Mouse (Mus musculus) embryonic facial prominence, embryonic 14.5 days (tissue): ENCODE measurements around the gene Clcf1. TPM values are rescaled to one million over a fixed set of nuclear protein-coding genes. Genes with fewer than 3 reads are reported as not detected.
"Not testable (repeated sequence)": the region's sequence is repeated elsewhere in the genome, so short reads cannot be mapped to it uniquely, and the experiment has no call there.

Source experiments
- ATAC-seq: fragments of 200-750 bp; cut with Nextera tagmentation; 2 replicates; pipeline ENCODE4 v1.8.0; 2017; ENCODE audit warnings: low read depth, moderate number of reproducible peaks, moderate TSS enrichment
- DNase-seq: peaks from one replicate; pipeline ENCODE4 v3.0.0-alpha.2; 2015; ENCODE audit warnings: low spot score
- H3K27ac ChIP-seq: fragments of 300-500 bp; sonication (generic); replicated peaks from 2 replicates; pipeline ENCODE4 v1.5.1; 2014; ENCODE audit warnings: low read depth, mild to moderate bottlenecking, low read length, moderate library complexity
- H3K27me3 ChIP-seq: fragments of 300-500 bp; sonication (generic); replicated peaks from 2 replicates; pipeline ENCODE4 v1.6.1; 2014; ENCODE audit warnings: low read length; ENCODE audit not compliant: control insufficient read depth, insufficient read depth
- H3K36me3 ChIP-seq: fragments of 300-500 bp; sonication (generic); 2 replicates; pipeline ENCODE4 v1.6.1; 2014; ENCODE audit warnings: low read length, mixed read lengths; ENCODE audit not compliant: control insufficient read depth, insufficient read depth
- H3K4me1 ChIP-seq: fragments of 300-500 bp; sonication (generic); 2 replicates; pipeline ENCODE4 v1.6.1; 2014; ENCODE audit warnings: antibody characterized with exemption, low read length; ENCODE audit not compliant: control insufficient read depth, insufficient read depth
- H3K4me2 ChIP-seq: fragments of 300-500 bp; sonication (generic); 2 replicates; pipeline ENCODE4 v1.6.1; 2014; ENCODE audit warnings: low read depth, mild to moderate bottlenecking, low read length, moderate library complexity, mixed read lengths
- H3K4me3 ChIP-seq: fragments of 300-500 bp; sonication (generic); 2 replicates; pipeline ENCODE4 v1.5.1; 2014; ENCODE audit warnings: low read depth, mild to moderate bottlenecking, low read length
- H3K9ac ChIP-seq: fragments of 300-500 bp; sonication (generic); 2 replicates; pipeline ENCODE4 v1.6.1; 2014; ENCODE audit warnings: low read depth, mild to moderate bottlenecking, low read length, moderate library complexity, mixed read lengths
- H3K9me3 ChIP-seq: fragments of 300-500 bp; sonication (generic); 2 replicates; pipeline ENCODE4 v1.6.1; 2016; ENCODE audit warnings: low read length; ENCODE audit not compliant: control insufficient read depth
- WGBS: fragments of 180-500 bp; shearing (Covaris S2); extraction: QIAGEN DNeasy Blood & Tissue Kit; methylation state at CpG from one replicate; pipeline ENCODE4 v1.1.7; 2014; 5-methylcytosine and 5-hydroxymethylcytosine counted together
- polyA plus RNA-seq: library from polyadenylated mRNA; unstranded; fragments of >200 nt; fragmentation: Nextera tagmentation; extraction: Ambion mirVana; gene quantifications from 2 replicates; pipeline ENCODE4 v1.2.1, GENCODE M21; 2014

Clcf1 gene
- polyA plus RNA-seq, 1 experiment from 2014 or later = 6.0 TPM

GRCm38 (mm10) chr19:4240247-4240668 lies 26.2 kb downstream of the Clcf1 start:
- no peak for ATAC-seq
- Histone ChIP-seq H3K9me3 (no peaks in the 10 kb centered on the region), H3K4me3 (no peak overlapping the region), H3K27ac (no peak overlapping the region), H3K4me2 (no peak overlapping the region), H3K9ac (no peak overlapping the region), H3K4me1 (no peaks in the 10 kb centered on the region), H3K27me3 (no peaks in the 10 kb centered on the region), H3K36me3 (no peaks in the 10 kb centered on the region)
- 40% methylated on average over 8 of the region's 8 CpGs for WGBS
- no peak for DNase-seq

GRCm38 (mm10) chr19:4242416-4242815 lies 28.4 kb downstream of the Clcf1 start:
- no peak overlapping the region for H3K4me3 ChIP-seq
- no peak overlapping the region for H3K4me2 ChIP-seq
- WGBS = 75% methylated on average over 3 of the region's 3 CpGs
- no peak for ATAC-seq
- H3K9ac ChIP-seq = no peak overlapping the region
- H3K36me3 ChIP-seq = no peaks in the 10 kb centered on the region
- DNase-seq = no peak
- no peaks in the 10 kb centered on the region for H3K27me3 ChIP-seq
- no peak overlapping the region for H3K27ac ChIP-seq
- H3K9me3 ChIP-seq = no peaks in the 10 kb centered on the region
- H3K4me1 ChIP-seq = no peaks in the 10 kb centered on the region

GRCm38 (mm10) chr19:4244775-4245174 lies 30.7 kb downstream of the Clcf1 start:
- DNase-seq = no peak
- 77% methylated on average over 6 of the region's 6 CpGs for WGBS
- no peak overlapping the region for H3K27ac ChIP-seq
- no peaks in the 10 kb centered on the region for H3K9me3 ChIP-seq
- H3K36me3 ChIP-seq = no peaks in the 10 kb centered on the region
- no peaks in the 10 kb centered on the region for H3K27me3 ChIP-seq
- ATAC-seq = no peak
- no peaks in the 10 kb centered on the region for H3K4me1 ChIP-seq
- no peak overlapping the region for H3K4me2 ChIP-seq
- H3K9ac ChIP-seq = no peak overlapping the region
- H3K4me3 ChIP-seq = no peak overlapping the region

GRCm38 (mm10) chr19:4247010-4247409 lies 33.0 kb downstream of the Clcf1 start:
- DNase-seq (no peak), ATAC-seq (no peak)
- no peaks in the 10 kb centered on the region for H3K36me3 ChIP-seq
- H3K4me3 ChIP-seq = no peak overlapping the region
- H3K27me3 ChIP-seq = no peaks in the 10 kb centered on the region
- WGBS = 47% methylated on average over 1 of the region's 1 CpGs
- H3K9ac ChIP-seq = no peak overlapping the region
- H3K4me2 ChIP-seq = no peak overlapping the region
- H3K9me3 ChIP-seq = no peaks in the 10 kb centered on the region
- no peak overlapping the region for H3K27ac ChIP-seq
- no peaks in the 10 kb centered on the region for H3K4me1 ChIP-seq

GRCm38 (mm10) chr19:4248683-4249082 lies 34.6 kb downstream of the Clcf1 start:
- DNase-seq, H3K4me2 ChIP-seq, ATAC-seq, H3K4me1 ChIP-seq, H3K9me3 ChIP-seq, H3K4me3 ChIP-seq, H3K9ac ChIP-seq, H3K27me3 ChIP-seq, H3K27ac ChIP-seq, H3K36me3 ChIP-seq: not testable (repeated sequence)
- 71% methylated on average over 1 of the region's 1 CpGs for WGBS

- Histone ChIP-seq H3K4me1 (no peaks in the 10 kb centered on the region), H3K36me3 (no peaks in the 10 kb centered on the region), H3K27ac (no peak overlapping the region), H3K27me3 (no peaks in the 10 kb centered on the region), H3K4me2 (no peak overlapping the region), H3K4me3 (no peak overlapping the region), H3K9me3 (no peaks in the 10 kb centered on the region), H3K9ac (no peak overlapping the region)
- WGBS = 84% methylated on average over 7 of the region's 7 CpGs
- ATAC-seq = no peak
- no peak for DNase-seq
Observed at GRCm38 (mm10) chr19:4254230-4254629, 40.2 kb downstream of the Clcf1 start.

- no peaks in the 10 kb centered on the region for H3K9me3 ChIP-seq
- WGBS = 71% methylated on average over 11 of the region's 11 CpGs
- ATAC-seq = no peak
Observed at GRCm38 (mm10) chr19:4255583-4256162, 41.6 kb downstream of the Clcf1 start.

GRCm38 (mm10) chr19:4257216-4257896 lies 43.3 kb downstream of the Clcf1 start:
- H3K4me2 ChIP-seq = peak overlapping the region; percentile 74
- H3K27ac ChIP-seq = no peak overlapping the region
- no peaks in the 10 kb centered on the region for H3K4me1 ChIP-seq
- DNase-seq (peak; percentile 97), ATAC-seq (peak; percentile 92)
- no peaks in the 10 kb centered on the region for H3K36me3 ChIP-seq
- no peaks in the 10 kb centered on the region for H3K27me3 ChIP-seq
- H3K9me3 ChIP-seq = no peaks in the 10 kb centered on the region
- H3K4me3 ChIP-seq = peak overlapping the region; percentile 58
- H3K9ac ChIP-seq = peak overlapping the region; percentile 68
- under 1% methylated on average over 41 of the region's 41 CpGs for WGBS

More at GRCm38 (mm10) chr19:4255583-4256162, 41.6 kb downstream of the Clcf1 start:
- no peak for DNase-seq
- Histone ChIP-seq H3K4me1 (no peaks in the 10 kb centered on the region), H3K36me3 (no peaks in the 10 kb centered on the region), H3K9ac (no peak overlapping the region), H3K4me2 (no peak overlapping the region), H3K27me3 (no peaks in the 10 kb centered on the region), H3K4me3 (no peak overlapping the region), H3K27ac (no peak overlapping the region)

- DNase-seq (no peak), ATAC-seq (no peak; the same call in 1 of the 2 replicates)
- H3K9me3 ChIP-seq = no peaks in the 10 kb centered on the region
- H3K4me2 ChIP-seq = peak overlapping the region; percentile 74
- H3K9ac ChIP-seq = peak overlapping the region; percentile 68
- 22% methylated on average over 12 of the region's 12 CpGs for WGBS
- peak overlapping the region; percentile 58 for H3K4me3 ChIP-seq
- H3K4me1 ChIP-seq = no peaks in the 10 kb centered on the region
- H3K27me3 ChIP-seq = no peaks in the 10 kb centered on the region
- H3K27ac ChIP-seq = no peak overlapping the region
- no peaks in the 10 kb centered on the region for H3K36me3 ChIP-seq
Observed at GRCm38 (mm10) chr19:4257897-4258252, 43.8 kb downstream of the Clcf1 start.
